In genomic region chr4:154207261-154207660, GRCm38 (mm10) we compare ENCODE assay signal across 9 mouse cellular contexts. TPM values are rescaled to one million over a fixed set of nuclear protein-coding genes. Genes with fewer than 3 reads are reported as not detected.
DNase-seq lines count a peak whose midpoint lies in the region.
"Had no signal": no experiment of that assay in that cellular context is flagged by ENCODE, and none has a peak within 500 bp of the region (broad histone marks: within the 10 kb centered on the region; RNA-seq: fewer than 3 reads in every experiment).

No protein-coding gene starts in this region.

- H3K27me3 ChIP-seq in embryonic facial prominence, embryonic 10.5 days (replicated peaks; ENCODE audit: low read depth, poor library complexity, severe bottlenecking) = no peaks in the 10 kb centered on the region

- 18% methylated on average over 5 of the region's 5 CpGs for WGBS in embryonic facial prominence, embryonic 10.5 days

- peak; percentile 53 for DNase-seq in gastrocnemius, adult 18-20 months (ENCODE audit: low spot score)
- no peak for DNase-seq in gastrocnemius, postnatal 25 days
- peak; percentile 69 for DNase-seq in adrenal gland, postnatal 25 days
- peak; percentile 77 for DNase-seq in embryonic facial prominence, embryonic 10.5 days (ENCODE audit: low spot score)
- peak; percentile 73 to 79 for DNase-seq in heart, postnatal 36 days
- peak; percentile 15 to 51 for DNase-seq in layer of hippocampus, adult 8-10 months (ENCODE audit: low spot score in 2 of 2)
- DNase-seq in lung, postnatal 10 days = peak; percentile 74
- DNase-seq in right cerebral cortex, adult 2 months (ENCODE audit: low spot score in 2 of 2) = peak; percentile 61 to 64

- H3K4me1 ChIP-seq in embryonic facial prominence, embryonic 10.5 days = peaks cover 47% of the 10 kb centered on the region

- H3K4me3 ChIP-seq in embryonic facial prominence, embryonic 10.5 days = no peak overlapping the region

- intact Hi-C loops in heart, postnatal 36 days (cut with DNase I) = loop anchor here (1.0 to 5.0 kb wide), 4 partner anchors 40 to 140 kb away; no protein-coding TSS in a partner anchor

- no peak overlapping the region for H3K27ac ChIP-seq in embryonic facial prominence, embryonic 10.5 days (replicated peaks)

- H3K36me3 ChIP-seq in embryonic facial prominence, embryonic 10.5 days (replicated peaks) = peaks cover 23% of the 10 kb centered on the region
- H3K36me3 ChIP-seq: G1E had no signal

- no peaks in the 10 kb centered on the region for H3K9me3 ChIP-seq in embryonic facial prominence, embryonic 10.5 days

RNA-seq across cellular contexts. Expression of gene Megf6, which starts 36.7 kb away (rescaled TPM):
- total RNA-seq in gastrocnemius, adult 18-20 months (2021) = under 1 TPM; 0.25 to 0.40 TPM
- total RNA-seq in gastrocnemius, postnatal 25 days (2021) = 1 to 10 TPM; 2.1 to 2.2 TPM
- total RNA-seq in adrenal gland, postnatal 25 days (2021) = 1.9 and 2.2 TPM in 2 replicates
- 37.9 and 38.7 TPM in 2 replicates for polyA plus RNA-seq in embryonic facial prominence, embryonic 10.5 days (2016; fragmentation: Nextera tagmentation; extraction: Ambion mirVana)
- 1 to 10 TPM; 5.4 to 8.0 TPM for total RNA-seq in heart, postnatal 36 days (2021)
- 1 to 10 TPM; 5.3 to 7.2 (median 5.7) TPM for total RNA-seq in layer of hippocampus, adult 8-10 months (2022)

RNA-seq across cellular contexts. Expression of gene Tprgl, which starts 46.8 kb away (rescaled TPM):
- total RNA-seq in gastrocnemius, adult 18-20 months (2021) = 100 to 1,000 TPM in 1 of 2 experiments, 10 to 100 TPM in 1; 93.9 to 108 TPM
- 10 to 100 TPM; 83.2 to 86.8 TPM for total RNA-seq in gastrocnemius, postnatal 25 days (2021)
- total RNA-seq in adrenal gland, postnatal 25 days (2021) = 143 and 163 TPM in 2 replicates
- polyA plus RNA-seq in embryonic facial prominence, embryonic 10.5 days (2016; fragmentation: Nextera tagmentation; extraction: Ambion mirVana) = 108 and 115 TPM in 2 replicates
- 100 to 1,000 TPM; 132 to 136 TPM for total RNA-seq in heart, postnatal 36 days (2021)
- total RNA-seq in layer of hippocampus, adult 8-10 months (2022) = 100 to 1,000 TPM; 159 to 183 (median 167) TPM
